Mouse (Mus musculus) kidney, postnatal 0 days (tissue): ENCODE results near the gene Myl6b. TPM values are rescaled to one million over a fixed set of nuclear protein-coding genes. Genes with fewer than 3 reads are reported as not detected.

Experiments used
- ATAC-seq: fragments of 200-750 bp; cut with Nextera tagmentation; replicated peaks from 2 replicates; pipeline ENCODE4 v1.8.0; 2017; ENCODE audit warnings: low read depth, moderate number of reproducible peaks, moderate TSS enrichment, moderate library complexity; ENCODE audit not compliant: low FRiP score
- DNase-seq: peaks from one replicate; pipeline ENCODE4 v3.0.0-alpha.2; 2016; ENCODE audit warnings: low spot score
- H3K27ac ChIP-seq: fragments of 300-500 bp; sonication (generic); 2 replicates; pipeline ENCODE4 v1.5.1; 2014; ENCODE audit warnings: mild to moderate bottlenecking
- H3K27me3 ChIP-seq: fragments of 300-500 bp; sonication (generic); 2 replicates; pipeline ENCODE4 v1.6.1; 2014; ENCODE audit warnings: low read length, mixed read lengths; ENCODE audit not compliant: insufficient read depth
- H3K36me3 ChIP-seq: fragments of 300-500 bp; sonication (generic); 2 replicates; pipeline ENCODE4 v1.6.1; 2014; ENCODE audit warnings: low read length, mixed read lengths; ENCODE audit not compliant: insufficient read depth
- H3K4me1 ChIP-seq: fragments of 300-500 bp; sonication (generic); replicated peaks from 2 replicates; pipeline ENCODE4 v1.6.1; 2014; ENCODE audit warnings: antibody characterized with exemption, low read length, mixed read lengths; ENCODE audit not compliant: insufficient read depth
- H3K4me2 ChIP-seq: fragments of 300-500 bp; sonication (generic); 2 replicates; pipeline ENCODE4 v1.6.1; 2014; ENCODE audit warnings: mild to moderate bottlenecking, low read length, moderate library complexity, mixed read lengths
- H3K4me3 ChIP-seq: fragments of 300-500 bp; sonication (generic); replicated peaks from 2 replicates; pipeline ENCODE4 v1.5.1; 2014; ENCODE audit warnings: low read depth, low read length
- H3K9ac ChIP-seq: fragments of 300-500 bp; sonication (generic); 2 replicates; pipeline ENCODE4 v1.6.1; 2014; ENCODE audit warnings: low read depth, low read length
- H3K9me3 ChIP-seq: fragments of 300-500 bp; sonication (generic); replicated peaks from 2 replicates; pipeline ENCODE4 v1.6.1; 2016; ENCODE audit warnings: low read length, inconsistent platforms, mixed read lengths
- CTCF ChIP-seq: IDR thresholded peaks from 2 replicates; pipeline ENCODE4 v1.5.1; 2016; ENCODE audit warnings: antibody characterized with exemption, low read depth, mild to moderate bottlenecking, moderate library complexity
- WGBS: fragments of 180-500 bp; shearing (Covaris S2); extraction: QIAGEN DNeasy Blood & Tissue Kit; methylation state at CpG from one replicate; pipeline ENCODE4 v1.1.7; 2014; 5-methylcytosine and 5-hydroxymethylcytosine counted together
- polyA plus RNA-seq: library from polyadenylated mRNA; unstranded; fragments of >200 nt; fragmentation: Nextera tagmentation; extraction: Ambion mirVana; gene quantifications from 2 replicates; pipeline ENCODE4 v1.2.1, GENCODE M21; 2015

The Myl6b gene
- polyA plus RNA-seq, 1 experiment from 2014 or later, result 3.2 TPM

- H3K4me1 ChIP-seq, result 0 out of 2 replicates have a peak, but pooled peaks cover 8% of the 10 kb centered on the region
- WGBS, result 72% methylated on average over 9 of the region's 9 CpGs
- no peak overlapping the region for H3K4me3 ChIP-seq
- no peak overlapping the region; the same call in 1 of the 2 replicates for H3K27ac ChIP-seq
- ATAC-seq (no peak), DNase-seq (no peak)
- TF ChIP-seq CTCF, result no peak
- no peak overlapping the region for H3K4me2 ChIP-seq
- no peaks in the 10 kb centered on the region for H3K36me3 ChIP-seq
- no peaks in the 10 kb centered on the region for H3K27me3 ChIP-seq
- H3K9ac ChIP-seq, result no peak overlapping the region
- no peaks in the 10 kb centered on the region for H3K9me3 ChIP-seq
These were observed 6.3 kb upstream of the Myl6b start for GRCm38 (mm10) chr10:128504641-128505370.

GRCm38 (mm10) chr10:128504012-128504411, 5.5 kb upstream of the Myl6b start:
- WGBS, result 66% methylated on average over 3 of the region's 3 CpGs
- Histone ChIP-seq H3K4me1 (0 out of 2 replicates have a peak, but pooled peaks cover 8% of the 10 kb centered on the region), H3K9me3 (no peaks in the 10 kb centered on the region), H3K36me3 (no peaks in the 10 kb centered on the region), H3K9ac (no peak overlapping the region), H3K27me3 (no peaks in the 10 kb centered on the region), H3K4me3 (no peak overlapping the region), H3K27ac (no peak overlapping the region; the same call in 1 of the 2 replicates), H3K4me2 (no peak overlapping the region)
- DNase-seq (no peak), ATAC-seq (no peak)
- TF ChIP-seq CTCF, result no peak

- Histone ChIP-seq H3K4me1 (0 out of 2 replicates have a peak, but pooled peaks cover 8% of the 10 kb centered on the region), H3K9me3 (no peaks in the 10 kb centered on the region), H3K4me3 (no peak overlapping the region), H3K4me2 (no peak overlapping the region), H3K9ac (no peak overlapping the region), H3K36me3 (no peaks in the 10 kb centered on the region), H3K27ac (no peak overlapping the region), H3K27me3 (no peaks in the 10 kb centered on the region)
- WGBS, result 63% methylated on average over 8 of the region's 8 CpGs
- no peak for TF ChIP-seq CTCF
- no peak for ATAC-seq
- no peak for DNase-seq
These were observed 5.0 kb upstream of the Myl6b start for GRCm38 (mm10) chr10:128503532-128503931.

GRCm38 (mm10) chr10:128502341-128502740, 3.9 kb upstream of the Myl6b start:
- H3K27ac ChIP-seq, result no peak overlapping the region
- TF ChIP-seq CTCF, result no peak
- 62% methylated on average over 5 of the region's 5 CpGs for WGBS
- H3K4me1 ChIP-seq, result 0 out of 2 replicates have a peak, but pooled peaks cover 8% of the 10 kb centered on the region
- no peak overlapping the region for H3K4me2 ChIP-seq
- no peak for ATAC-seq
- no peaks in the 10 kb centered on the region for H3K36me3 ChIP-seq
- H3K4me3 ChIP-seq, result no peak overlapping the region
- H3K27me3 ChIP-seq, result no peaks in the 10 kb centered on the region
- H3K9me3 ChIP-seq, result no peaks in the 10 kb centered on the region
- DNase-seq, result no peak
- H3K9ac ChIP-seq, result no peak overlapping the region

GRCm38 (mm10) chr10:128499116-128499671, 709 bp upstream of the Myl6b start:
- peak; percentile 73 for DNase-seq

GRCm38 (mm10) chr10:128497134-128497737, 1.2 kb downstream of the Myl6b start:
- Histone ChIP-seq H3K9me3 (no peaks in the 10 kb centered on the region), H3K9ac (no peak overlapping the region), H3K4me2 (no peak overlapping the region), H3K4me3 (no peak overlapping the region), H3K27me3 (no peaks in the 10 kb centered on the region), H3K27ac (no peak overlapping the region), H3K36me3 (no peaks in the 10 kb centered on the region), H3K4me1 (peaks cover 14% of the 10 kb centered on the region; the same call in 1 of the 2 replicates)
- WGBS, result 40% methylated on average over 6 of the region's 6 CpGs
- DNase-seq (no peak), ATAC-seq (no peak)
- TF ChIP-seq CTCF, result no peak

More at GRCm38 (mm10) chr10:128499116-128499671, 709 bp upstream of the Myl6b start:
- under 1% methylated on average over 21 of the region's 21 CpGs for WGBS
- TF ChIP-seq CTCF, result no peak
- Histone ChIP-seq H3K4me1 (peaks cover 12% of the 10 kb centered on the region; the same call in 1 of the 2 replicates), H3K27ac (peak overlapping the region; percentile 89), H3K27me3 (no peaks in the 10 kb centered on the region), H3K9me3 (no peaks in the 10 kb centered on the region), H3K9ac (peak overlapping the region; percentile 60), H3K4me2 (peak overlapping the region; percentile 74), H3K36me3 (no peaks in the 10 kb centered on the region), H3K4me3 (peak overlapping the region; percentile 49)
- peak; percentile 30; the same call in 1 of the 2 replicates for ATAC-seq
